Mouse (Mus musculus) G1E (cell line): ENCODE measurements around the gene Lrrc46.

Experiments used
- CTCF ChIP-seq: IDR thresholded peaks from 2 replicates; pipeline ENCODE4 v1.5.1; 2012; ENCODE audit warnings: low read depth, low read length, inconsistent platforms, mixed read lengths
- TAL1 ChIP-seq: conservative IDR thresholded peaks from 2 replicates; pipeline ENCODE4 v1.6.1; 2012; ENCODE audit warnings: low read depth, low read length, inconsistent platforms, mixed read lengths

GRCm38 (mm10) chr11:96995836-96996772, 45.1 kb downstream of the Lrrc46 start:
- no peak for TF ChIP-seq CTCF
- TF ChIP-seq TAL1, result no peak
